Mouse (Mus musculus) c-Kit-positive CD71-positive TER-119-positive erythroid progenitor cells, embryonic 14.5 days (primary cell): Measurements from ENCODE around the gene Ssr1.

ENCODE experiments used
- DNase-seq: peaks from one replicate; pipeline ENCODE4 v3.0.0-alpha.2; 2013; ENCODE audit warnings: low spot score

The Ssr1 gene

DNA sequence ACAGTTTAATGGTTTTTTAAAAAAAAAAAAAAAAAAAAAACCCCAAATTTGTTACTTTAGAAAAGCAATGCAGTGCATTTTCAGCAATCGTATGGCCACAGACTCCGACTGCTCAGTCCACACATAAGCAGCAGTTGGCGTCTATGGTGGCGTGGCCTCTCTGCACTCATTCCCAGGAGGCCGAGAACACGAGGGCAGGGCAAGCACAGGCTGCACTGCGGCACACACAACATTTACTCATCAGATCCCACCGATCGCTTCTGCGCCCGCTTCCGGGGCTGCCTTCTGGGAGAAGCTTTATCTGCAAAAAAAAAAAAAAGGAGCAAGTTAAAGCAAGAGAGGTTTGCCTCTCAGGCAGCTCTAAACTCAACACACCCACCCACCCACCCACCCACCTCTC is 14.5 kb downstream of the Ssr1 start:
- no peak for DNase-seq

- no peak for DNase-seq
Observed at GRCm38 (mm10) chr13:37974731-37975130, 19.3 kb downstream of the Ssr1 start.

GRCm38 (mm10) chr13:37974036-37974435 is 20.0 kb downstream of the Ssr1 start:
- DNase-seq: no peak

DNA sequence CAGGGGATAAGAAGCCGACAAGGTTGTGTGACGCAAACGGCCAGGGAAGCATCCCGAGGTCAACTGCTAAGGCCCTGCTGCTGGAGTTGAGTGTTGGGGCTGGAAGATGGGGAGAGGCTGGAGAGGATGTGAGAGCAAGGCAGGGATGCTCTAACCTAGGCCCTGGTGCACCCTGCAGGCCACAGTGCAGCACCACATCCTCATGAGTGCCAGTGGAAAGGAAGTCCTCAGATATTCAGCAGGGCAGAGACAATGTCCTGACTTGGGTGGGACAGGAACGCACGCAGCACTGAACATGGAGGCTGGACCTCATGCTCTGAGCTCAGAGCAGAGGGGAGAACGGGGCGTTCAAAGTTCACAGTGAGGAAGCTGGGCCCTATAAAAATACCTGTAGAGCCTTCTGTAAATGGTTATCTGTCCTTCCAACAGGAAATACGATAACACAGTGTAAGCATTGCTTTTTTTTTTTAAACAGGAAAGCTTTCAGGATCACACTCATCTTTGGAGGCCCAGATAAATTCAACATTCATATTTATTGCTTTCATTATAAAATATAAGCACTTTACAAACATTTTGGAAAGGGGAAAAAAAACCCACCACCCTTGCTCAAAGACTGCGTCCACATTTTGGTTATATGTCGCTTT is 23.0 kb downstream of the Ssr1 start:
- DNase-seq: no peak

- DNase-seq: no peak
Observed at GRCm38 (mm10) chr13:37969988-37970387, 24.0 kb downstream of the Ssr1 start.

- DNase-seq: peak; percentile 75
Observed at GRCm38 (mm10) chr13:37969337-37969736, 24.7 kb downstream of the Ssr1 start.

- no peak for DNase-seq
Observed at GRCm38 (mm10) chr13:37967565-37967964, 26.5 kb downstream of the Ssr1 start.

DNA sequence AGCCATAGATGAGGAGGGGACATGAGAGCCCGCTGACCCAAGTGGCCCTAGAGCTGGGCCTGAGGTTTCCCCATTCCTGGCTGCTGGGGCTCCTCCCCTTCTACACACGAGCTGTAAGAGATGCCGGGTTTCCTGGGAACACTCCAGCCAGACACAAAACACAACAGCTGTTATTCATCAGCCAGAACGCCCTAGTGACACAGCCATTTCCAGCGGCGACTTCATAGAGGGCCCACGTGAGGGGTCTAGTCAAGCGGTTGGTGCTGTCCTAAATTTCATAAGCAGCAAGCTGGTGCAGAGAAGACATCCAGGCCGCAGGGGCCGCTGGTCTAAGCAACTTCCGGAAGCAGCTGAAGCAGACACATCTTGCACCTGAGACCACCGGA is 27.0 kb downstream of the Ssr1 start:
- DNase-seq: no peak

DNA sequence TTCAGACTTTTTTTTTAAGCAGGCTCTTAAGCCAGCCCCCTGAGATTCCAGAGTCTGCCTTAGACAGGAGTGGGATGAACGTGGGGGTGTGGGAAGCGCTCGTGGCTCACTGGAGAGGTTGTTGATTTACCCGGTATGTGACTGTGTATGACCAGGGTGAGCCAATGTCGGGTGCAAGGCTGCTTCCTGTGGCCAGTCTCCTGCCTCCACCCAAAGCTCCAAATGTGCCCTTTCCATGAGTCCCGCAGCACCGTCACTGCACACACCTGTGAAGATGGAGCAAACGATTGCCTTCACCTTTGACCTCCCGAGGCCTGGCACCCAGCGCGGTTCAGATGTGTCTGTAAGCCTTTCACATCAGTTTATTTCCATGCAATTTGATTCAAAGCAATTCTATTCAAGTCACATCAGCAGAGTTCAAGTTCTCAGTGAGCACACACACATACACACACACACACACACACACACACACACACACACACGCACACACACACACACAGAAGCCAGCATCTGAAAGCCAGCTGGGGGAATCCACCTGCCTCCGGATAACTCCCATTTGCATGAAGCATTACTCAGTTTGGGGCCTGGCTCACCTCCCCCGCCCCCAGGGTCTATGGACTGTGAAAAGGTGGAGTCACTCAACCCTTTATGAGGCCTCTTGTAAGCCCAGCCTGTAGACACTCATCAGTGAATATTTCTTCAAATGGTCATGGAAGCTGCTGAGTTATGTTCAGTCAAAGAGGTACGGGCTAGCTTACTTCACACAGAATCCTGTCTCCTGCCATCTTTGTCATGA is 27.6 kb downstream of the Ssr1 start:
- DNase-seq: no peak

DNA sequence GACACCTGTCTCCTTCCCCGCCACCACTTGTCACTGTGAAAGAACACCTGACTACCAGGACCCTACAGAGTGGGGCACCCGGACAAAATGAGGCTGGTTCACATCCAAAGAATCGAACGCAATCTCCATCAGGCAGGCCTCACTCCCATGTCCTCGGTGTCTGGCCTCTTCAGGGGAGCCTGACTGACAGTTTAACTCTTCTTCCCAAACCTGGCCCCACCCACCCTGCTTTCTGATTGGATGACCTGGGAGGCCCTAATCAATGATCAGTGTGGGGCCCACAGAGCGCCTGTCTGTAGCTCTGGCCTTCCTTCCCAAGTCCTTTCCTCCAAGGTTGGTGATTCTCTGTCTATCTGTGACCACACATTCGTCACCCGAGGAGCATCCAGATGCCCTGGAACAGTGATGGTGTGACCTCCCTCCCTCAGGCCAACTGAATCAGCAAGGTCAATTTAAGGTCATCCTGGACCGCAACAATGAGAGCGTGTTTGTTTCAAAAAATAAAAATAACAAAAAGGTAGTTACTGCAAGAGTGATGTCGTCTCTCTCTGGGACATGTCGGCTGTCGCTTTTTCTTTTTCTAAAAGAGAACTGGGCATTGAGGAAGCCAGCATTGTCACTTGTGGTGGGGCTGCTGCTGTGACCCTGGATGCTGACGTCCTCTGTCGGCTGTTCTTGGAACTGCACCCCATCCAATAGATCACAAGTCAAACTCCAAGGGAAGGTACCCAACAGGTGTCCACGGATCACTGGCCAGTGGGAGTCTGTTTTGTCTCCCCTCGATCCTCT is 28.7 kb downstream of the Ssr1 start:
- peak; percentile 93 for DNase-seq

DNA sequence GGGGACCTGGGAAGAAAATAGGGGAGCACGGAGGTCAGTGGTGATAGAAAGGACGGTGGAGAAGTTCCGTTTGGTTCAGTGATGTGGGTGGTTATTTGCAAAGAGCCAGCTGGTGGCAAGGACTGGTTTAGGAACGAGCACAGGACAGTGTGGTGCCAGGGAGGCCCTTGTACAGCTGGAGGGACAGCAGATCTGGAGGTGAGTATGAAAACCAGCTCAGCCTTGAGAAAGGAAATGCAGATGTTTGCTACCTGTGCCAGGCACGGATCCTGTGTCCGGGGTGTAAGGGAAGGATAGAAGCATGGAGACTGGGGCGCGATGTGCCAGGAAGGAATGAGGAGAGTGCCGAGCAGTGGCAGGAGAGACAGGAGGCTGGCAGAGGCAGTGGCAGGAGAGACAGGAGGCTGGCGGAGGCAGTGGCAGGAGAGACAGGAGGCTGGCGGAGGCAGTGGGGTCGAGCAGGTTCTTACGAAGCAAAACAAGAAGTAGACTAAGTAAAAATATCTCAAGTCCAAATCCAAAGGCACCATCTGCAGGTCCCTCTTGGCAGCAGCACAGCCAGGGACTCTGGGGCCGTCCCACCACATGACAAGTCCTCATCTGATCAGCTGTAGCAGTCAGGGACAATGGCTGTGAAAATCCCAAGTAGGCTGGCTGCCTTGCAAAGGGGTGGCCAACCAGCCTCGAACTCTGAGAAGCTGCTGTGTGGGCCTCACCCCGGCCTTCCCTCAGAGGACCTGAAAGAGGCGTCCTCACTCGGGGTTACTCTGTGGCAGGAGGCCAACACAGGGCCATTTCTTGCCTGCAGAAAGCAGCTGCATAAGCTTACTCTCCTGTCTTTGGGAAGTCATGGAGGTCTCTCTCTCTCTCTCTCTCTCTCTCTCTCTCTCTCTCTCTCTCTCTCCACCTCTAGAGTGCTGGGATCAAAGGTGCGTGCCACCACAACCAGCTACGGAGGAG is 29.6 kb downstream of the Ssr1 start:
- peak; percentile 34 for DNase-seq

- DNase-seq: peak; percentile 90
Observed at GRCm38 (mm10) chr13:37963354-37964007, 30.5 kb downstream of the Ssr1 start.

DNA sequence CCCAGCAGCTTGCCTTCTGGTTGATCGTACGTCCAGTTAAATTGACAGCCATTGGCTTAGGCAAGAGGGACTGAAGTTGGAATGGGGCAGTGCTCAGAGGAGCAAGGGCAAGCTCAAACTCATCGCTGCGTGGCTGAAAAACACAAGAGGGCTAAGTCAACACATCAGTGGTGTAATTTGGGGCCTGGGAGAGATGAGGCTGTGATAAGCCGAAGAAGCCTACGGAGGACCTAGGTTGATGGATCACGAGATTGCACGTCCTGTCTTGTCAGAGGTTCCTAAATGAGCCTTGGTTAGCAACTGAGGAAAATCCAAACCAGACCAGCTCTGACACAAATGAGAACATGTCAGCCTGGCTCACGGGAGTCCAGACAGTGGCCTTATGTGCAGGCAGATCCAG is 31.5 kb downstream of the Ssr1 start:
- DNase-seq: no peak

- DNase-seq: no peak
Observed at GRCm38 (mm10) chr13:37959936-37960335, 34.1 kb downstream of the Ssr1 start.

GRCm38 (mm10) chr13:37959239-37959907 is 34.6 kb downstream of the Ssr1 start:
- no peak for DNase-seq

- DNase-seq: peak; percentile 68
Observed at GRCm38 (mm10) chr13:37958498-37959238, 35.3 kb downstream of the Ssr1 start.

DNA sequence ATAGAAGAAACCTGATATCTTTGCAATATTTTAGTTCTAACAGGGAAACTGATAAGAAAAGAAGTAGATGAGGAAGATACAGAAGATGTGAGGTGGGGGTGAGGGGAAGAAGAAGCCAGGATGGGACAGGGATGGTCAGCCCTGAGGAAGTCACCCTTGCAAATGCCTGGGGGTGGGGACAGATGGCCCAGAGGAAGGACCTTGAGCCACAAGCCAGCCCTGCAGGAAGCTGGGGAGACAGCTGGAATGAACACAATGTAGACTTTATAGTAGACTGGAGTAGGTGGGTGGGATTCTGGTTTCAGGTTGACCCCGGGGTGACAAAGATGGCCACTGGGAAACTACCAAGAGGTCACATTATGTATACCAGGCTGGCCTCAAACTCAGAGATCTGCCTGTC is 39.7 kb downstream of the Ssr1 start:
- no peak for DNase-seq

- DNase-seq: no peak
Observed at GRCm38 (mm10) chr13:37952981-37953380, 41.0 kb downstream of the Ssr1 start.

- peak; percentile 73 for DNase-seq
Observed at GRCm38 (mm10) chr13:37946734-37947133, 47.3 kb downstream of the Ssr1 start.

GRCm38 (mm10) chr13:37945392-37945791 is 48.6 kb downstream of the Ssr1 start:
- DNase-seq: no peak
